Mouse (Mus musculus) adipocyte (in vitro differentiated cells): ENCODE results near the gene Gnaz.

ENCODE experiments used
- DNase-seq: peaks from one replicate; pipeline ENCODE4 v3.0.0-alpha.2; 2016; ENCODE audit warnings: low spot score

Gene Gnaz

DNA sequence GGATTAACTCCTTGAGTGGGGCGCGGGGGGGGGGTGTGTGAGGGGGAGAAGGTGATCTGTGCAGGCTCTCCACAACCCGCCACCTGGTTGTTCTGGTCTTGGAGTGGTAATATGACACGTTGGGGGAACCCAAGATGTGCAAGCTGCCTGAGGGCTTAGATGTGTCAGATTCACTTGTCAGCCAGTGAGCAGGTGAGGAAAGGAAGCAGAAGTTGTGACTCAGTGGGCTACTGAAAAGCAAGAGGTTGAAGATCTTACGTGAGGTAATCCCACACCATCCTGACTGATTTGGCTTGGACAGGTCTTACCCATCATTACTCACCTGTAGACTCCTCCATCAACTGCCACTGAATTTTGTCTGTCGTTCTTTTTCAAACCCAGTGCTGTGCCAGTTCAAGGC lies 95.6 kb downstream of the Gnaz start:
- DNase-seq: no peak

- peak; percentile 58 for DNase-seq
These were observed 96.5 kb downstream of the Gnaz start for GRCm38 (mm10) chr10:75063301-75063965.

- DNase-seq: no peak
These were observed 98.7 kb downstream of the Gnaz start for GRCm38 (mm10) chr10:75065691-75066090.
